Mouse (Mus musculus) spleen, adult 2 months (tissue): Measurements from ENCODE around the gene Dlx5. TPM values are rescaled to one million over a fixed set of nuclear protein-coding genes. Genes with fewer than 3 reads are reported as not detected.

Experiments used
- DNase-seq, 2 experiments: peaks; one replicate each; pipeline versions ENCODE4 v3.0.0 to v3.0.0-alpha.2; 2012 to 2021; ENCODE audit warnings: low spot score in 2 of 2, low read depth in 1 of 2
- H3K27ac ChIP-seq: fragments of 200-500 bp; 2 replicates; pipeline ENCODE4 v1.5.1; 2012; ENCODE audit warnings: low read length, inconsistent platforms; ENCODE audit not compliant: insufficient read depth
- H3K27me3 ChIP-seq: fragments of 200-500 bp; 2 replicates; pipeline ENCODE4 v1.6.1; 2012; ENCODE audit warnings: mild to moderate bottlenecking, moderate library complexity, low read length, inconsistent platforms; ENCODE audit not compliant: control insufficient read depth, insufficient read depth
- H3K36me3 ChIP-seq: fragments of 200-500 bp; 2 replicates; pipeline ENCODE4 v1.6.1; 2012; ENCODE audit warnings: mild to moderate bottlenecking, low read length, inconsistent platforms; ENCODE audit not compliant: control insufficient read depth, insufficient read depth
- H3K4me1 ChIP-seq: fragments of 200-500 bp; 2 replicates; pipeline ENCODE4 v1.6.1; 2011; ENCODE audit warnings: inconsistent platforms; ENCODE audit not compliant: control insufficient read depth, insufficient read depth, insufficient read length
- H3K4me3 ChIP-seq: fragments of 200-500 bp; 2 replicates; pipeline ENCODE4 v1.5.1; 2011; ENCODE audit warnings: mild to moderate bottlenecking, inconsistent platforms; ENCODE audit not compliant: insufficient read depth, insufficient read length; ENCODE audit errors: extremely low read depth
- CTCF ChIP-seq: fragments of 200-500 bp; IDR thresholded peaks from 2 replicates; pipeline ENCODE4 v1.5.1; 2011; ENCODE audit warnings: mild to moderate bottlenecking, inconsistent platforms; ENCODE audit not compliant: insufficient read depth, insufficient read length, insufficient replicate concordance; ENCODE audit errors: extremely low read depth
- POLR2A ChIP-seq: fragments of 200-500 bp; IDR thresholded peaks from 2 replicates; pipeline ENCODE4 v1.6.1; 2011; ENCODE audit warnings: low read depth, low read length, inconsistent platforms
- WGBS: fragments of 180-500 bp; shearing (Covaris S2); methylation state at CpG from one replicate; pipeline ENCODE4 v1.1.7; 2018; 5-methylcytosine and 5-hydroxymethylcytosine counted together
- polyA plus RNA-seq: library from polyadenylated mRNA; depleted of rRNA; stranded (reverse); fragments of >200 nt; gene quantifications from 2 replicates; pipeline ENCODE4 v1.2.3, GENCODE M21; 2012

Dlx5 gene
- polyA plus RNA-seq, 1 experiment, result not detected

GRCm38 (mm10) chr6:6859111-6859949 is 22.6 kb downstream of the Dlx5 start:
- peaks cover 32% of the 10 kb centered on the region for H3K27me3 ChIP-seq
- H3K36me3 ChIP-seq, result no peaks in the 10 kb centered on the region
- no peak for TF ChIP-seq CTCF
- no peak for TF ChIP-seq POLR2A
- no peak overlapping the region for H3K4me3 ChIP-seq
- DNase-seq, result no peak
- no peak overlapping the region for H3K27ac ChIP-seq
- H3K4me1 ChIP-seq, result no peaks in the 10 kb centered on the region; the same call in 1 of the 2 replicates
- WGBS, result 8% methylated on average over 19 of the region's 19 CpGs

GRCm38 (mm10) chr6:6858571-6858970 is 23.3 kb downstream of the Dlx5 start:
- no peak for DNase-seq
- Histone ChIP-seq H3K36me3 (no peaks in the 10 kb centered on the region), H3K4me1 (no peaks in the 10 kb centered on the region; the same call in 1 of the 2 replicates), H3K27ac (no peak overlapping the region), H3K27me3 (peaks cover 25% of the 10 kb centered on the region), H3K4me3 (no peak overlapping the region)
- TF ChIP-seq POLR2A (no peak), CTCF (no peak)
- WGBS, result 0% methylated on average over 1 of the region's 1 CpGs

- H3K36me3 ChIP-seq, result no peaks in the 10 kb centered on the region
- no peak overlapping the region for H3K4me3 ChIP-seq
- no peak for DNase-seq
- H3K27me3 ChIP-seq, result peaks cover 21% of the 10 kb centered on the region
- H3K27ac ChIP-seq, result no peak overlapping the region
- TF ChIP-seq POLR2A (no peak), CTCF (no peak)
- no peaks in the 10 kb centered on the region; the same call in 1 of the 2 replicates for H3K4me1 ChIP-seq
- WGBS, result 17% methylated on average over 2 of the region's 2 CpGs
Observed at GRCm38 (mm10) chr6:6857766-6858165, 24.1 kb downstream of the Dlx5 start.

- Histone ChIP-seq H3K4me1 (no peaks in the 10 kb centered on the region), H3K27me3 (peaks cover 17% of the 10 kb centered on the region), H3K4me3 (no peak overlapping the region), H3K36me3 (no peaks in the 10 kb centered on the region), H3K27ac (no peak overlapping the region)
- 11% methylated on average over 4 of the region's 4 CpGs for WGBS
- no peak for TF ChIP-seq POLR2A
- TF ChIP-seq CTCF, result no peak
- DNase-seq, result no peak
Observed at GRCm38 (mm10) chr6:6856881-6857280, 25.0 kb downstream of the Dlx5 start.

- H3K27me3 ChIP-seq, result peaks cover 15% of the 10 kb centered on the region
- 7% methylated on average over 20 of the region's 20 CpGs for WGBS
- no peak for TF ChIP-seq CTCF
- no peak for TF ChIP-seq POLR2A
Observed at GRCm38 (mm10) chr6:6856316-6856715, 25.6 kb downstream of the Dlx5 start.

GRCm38 (mm10) chr6:6855746-6856185 is 26.1 kb downstream of the Dlx5 start:
- DNase-seq, result no peak
- Histone ChIP-seq H3K27ac (no peak overlapping the region), H3K4me1 (no peaks in the 10 kb centered on the region), H3K27me3 (peaks cover 10% of the 10 kb centered on the region), H3K36me3 (no peaks in the 10 kb centered on the region), H3K4me3 (no peak overlapping the region)
- TF ChIP-seq CTCF, result no peak
- no peak for TF ChIP-seq POLR2A
- 8% methylated on average over 10 of the region's 10 CpGs for WGBS

More at GRCm38 (mm10) chr6:6856316-6856715, 25.6 kb downstream of the Dlx5 start:
- Histone ChIP-seq H3K36me3 (no peaks in the 10 kb centered on the region), H3K4me1 (no peaks in the 10 kb centered on the region), H3K4me3 (no peak overlapping the region), H3K27ac (no peak overlapping the region)
- DNase-seq, result no peak
